Mouse (Mus musculus) liver, embryonic 14.5 days (tissue): ENCODE measurements around the gene Fam83e.

Source experiments
- CTCF ChIP-seq: IDR thresholded peaks from 2 replicates; pipeline ENCODE4 v1.5.1; 2016; ENCODE audit warnings: antibody characterized with exemption, low read depth, control low read depth
- EP300 ChIP-seq: IDR thresholded peaks from 2 replicates; pipeline ENCODE4 v1.6.1; 2016; ENCODE audit warnings: antibody characterized with exemption, low read depth

- no peak for TF ChIP-seq CTCF
- TF ChIP-seq EP300, result no peak
These were observed 35.2 kb upstream of the Fam83e start for GRCm38 (mm10) chr7:45685811-45686210.
